Mouse (Mus musculus): Measurements from ENCODE around the gene H1foo. TPM values are rescaled to one million over a fixed set of nuclear protein-coding genes. Genes with fewer than 3 reads are reported as not detected.

The H1foo gene
- 0.15 TPM in 1 of 2 replicates, not detected in the other for polyA plus RNA-seq (2012; rRNA removed)

DNA sequence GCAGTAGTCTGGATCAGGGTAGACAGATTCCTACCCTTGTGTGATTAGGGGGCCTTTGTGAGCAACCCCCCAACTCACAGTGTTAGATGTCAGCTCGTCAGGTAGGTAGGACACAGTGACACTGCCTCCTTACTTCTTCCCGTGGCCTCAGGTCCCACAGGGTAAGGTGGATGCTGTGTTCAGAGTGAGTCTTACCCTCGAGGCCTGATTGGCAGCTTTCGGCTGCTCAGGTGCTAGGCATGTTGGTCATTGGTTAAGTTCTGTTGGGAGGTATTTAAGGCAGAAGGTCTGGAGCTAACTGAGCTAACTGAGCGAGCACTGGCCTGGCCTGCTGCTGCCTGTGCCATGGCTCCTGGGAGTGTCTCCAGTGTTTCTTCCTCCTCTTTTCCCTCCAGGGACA is at the start of gene H1foo:
Gene H1foo (plus strand): TSS at position 301 of the 400 bp plus-strand sequence.
- no peak for DNase-seq (ENCODE audit: low read depth)

GRCm38 (mm10) chr6:115896346-115896745 is 48.4 kb upstream of the H1foo start:
- no peak for DNase-seq (ENCODE audit: low read depth)

DNA sequence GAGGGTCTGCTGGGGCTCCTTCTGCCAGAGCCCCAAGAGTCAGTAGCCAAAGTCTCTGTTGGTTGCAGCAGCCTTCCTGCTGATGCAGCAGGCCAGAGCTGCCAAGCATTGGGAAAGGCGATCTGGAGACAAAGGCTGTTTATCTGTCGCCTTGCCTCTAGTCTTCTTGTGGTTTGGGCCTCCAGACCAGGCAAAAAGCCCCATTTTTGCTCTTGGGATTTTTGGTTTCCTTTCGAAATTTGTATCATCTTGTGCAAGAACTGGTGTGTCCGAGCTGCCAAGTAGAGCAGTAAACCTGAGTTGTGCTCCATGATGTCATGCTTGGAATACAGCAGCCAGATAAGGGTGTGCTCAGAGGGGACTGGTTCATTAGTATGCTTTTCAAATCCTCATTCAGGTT is 47.6 kb upstream of the H1foo start:
- DNase-seq (ENCODE audit: low read depth) = no peak

GRCm38 (mm10) chr6:115897926-115898520 is 46.7 kb upstream of the H1foo start:
- no peak for DNase-seq (ENCODE audit: low read depth)

GRCm38 (mm10) chr6:115901062-115901461 is 43.7 kb upstream of the H1foo start:
- no peak for DNase-seq (ENCODE audit: low read depth)

GRCm38 (mm10) chr6:115901489-115901931 is 43.2 kb upstream of the H1foo start:
- DNase-seq (ENCODE audit: low read depth) = no peak

DNA sequence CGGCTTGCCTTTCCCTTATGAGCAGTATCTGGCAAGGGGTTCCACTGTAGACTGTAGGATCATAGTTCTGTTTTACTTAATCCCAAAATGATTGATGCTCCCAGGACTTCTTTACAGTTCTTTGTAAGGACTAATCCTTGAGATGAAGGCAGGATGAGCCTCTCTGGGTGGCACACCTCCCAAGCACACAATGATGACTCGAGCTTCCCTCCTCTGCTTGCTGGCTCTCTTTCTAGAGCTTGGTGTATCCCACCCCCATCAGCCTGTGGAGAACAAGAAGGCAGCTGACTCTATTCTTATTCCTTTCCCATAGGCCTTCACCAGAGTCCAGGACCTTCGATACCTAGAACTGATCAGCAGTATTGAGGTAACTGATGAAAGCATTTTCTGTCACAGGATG is 42.2 kb upstream of the H1foo start:
- DNase-seq (ENCODE audit: low read depth) = no peak

- DNase-seq (ENCODE audit: low read depth) = no peak
Measured at GRCm38 (mm10) chr6:115905568-115905967, 39.2 kb upstream of the H1foo start.

DNA sequence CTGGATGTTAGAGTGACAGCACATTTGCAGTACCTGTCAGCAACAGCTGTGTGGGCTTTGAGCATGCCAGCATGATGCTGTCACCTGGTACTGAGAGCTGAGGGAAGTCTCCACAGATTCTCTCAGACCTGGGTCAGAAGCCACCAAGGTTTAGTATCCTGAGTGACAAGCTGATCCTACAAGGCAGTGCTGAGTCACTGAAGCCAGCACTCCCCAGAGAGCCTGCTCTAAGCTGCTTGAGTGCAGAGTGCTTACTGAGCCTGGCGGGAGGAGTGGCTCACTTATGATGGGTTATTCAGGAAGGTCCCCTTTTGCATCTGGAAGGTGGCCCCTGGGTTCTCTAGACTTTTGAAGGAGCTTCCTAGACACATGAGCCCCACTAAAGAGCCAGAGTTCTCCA is 38.3 kb upstream of the H1foo start:
- no peak for DNase-seq (ENCODE audit: low read depth)

DNA sequence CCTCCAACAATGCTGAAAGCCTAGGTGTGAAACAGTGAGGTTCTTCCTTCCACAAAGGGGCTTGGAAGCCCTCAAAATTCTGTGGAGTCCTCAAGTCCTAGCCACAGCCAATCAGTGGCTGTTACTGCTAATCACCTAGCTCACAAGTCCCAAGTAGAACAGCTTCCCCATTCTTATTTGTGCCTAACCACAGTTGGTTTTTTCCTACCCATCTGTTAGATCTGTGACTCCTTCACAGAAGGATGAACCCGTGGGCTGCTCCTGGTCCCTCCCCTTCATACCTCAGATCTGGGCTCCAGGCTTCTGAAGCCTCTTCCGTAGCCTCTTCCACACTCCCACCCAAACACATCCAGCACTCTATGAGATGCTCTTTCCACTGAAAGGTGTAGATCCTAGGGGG is 37.9 kb upstream of the H1foo start:
- no peak for DNase-seq (ENCODE audit: low read depth)

GRCm38 (mm10) chr6:115908421-115908982 is 36.2 kb upstream of the H1foo start:
- DNase-seq (ENCODE audit: low read depth) = no peak

GRCm38 (mm10) chr6:115909052-115909451 is 35.7 kb upstream of the H1foo start:
- DNase-seq (ENCODE audit: low read depth) = no peak

DNA sequence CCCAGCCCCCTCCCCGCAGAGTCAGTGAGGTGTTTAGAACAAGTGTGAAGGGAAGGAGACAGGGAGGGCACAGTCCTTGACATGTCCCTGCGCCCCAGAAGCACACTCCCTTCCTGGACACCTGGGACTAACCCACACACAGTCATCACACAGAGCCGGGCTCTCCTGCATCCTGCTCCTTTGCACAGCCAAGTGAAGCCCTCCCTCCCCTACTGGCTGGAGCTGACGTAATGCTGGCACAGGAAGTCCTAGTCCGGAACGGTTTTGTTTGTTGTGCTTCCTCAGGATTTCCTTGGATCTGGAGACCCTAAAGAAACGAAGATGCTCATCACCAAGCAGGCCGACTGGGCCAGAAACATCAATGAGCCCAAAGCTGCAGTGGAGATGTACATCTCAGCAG is 34.8 kb upstream of the H1foo start:
- DNase-seq (ENCODE audit: low read depth) = no peak

DNA sequence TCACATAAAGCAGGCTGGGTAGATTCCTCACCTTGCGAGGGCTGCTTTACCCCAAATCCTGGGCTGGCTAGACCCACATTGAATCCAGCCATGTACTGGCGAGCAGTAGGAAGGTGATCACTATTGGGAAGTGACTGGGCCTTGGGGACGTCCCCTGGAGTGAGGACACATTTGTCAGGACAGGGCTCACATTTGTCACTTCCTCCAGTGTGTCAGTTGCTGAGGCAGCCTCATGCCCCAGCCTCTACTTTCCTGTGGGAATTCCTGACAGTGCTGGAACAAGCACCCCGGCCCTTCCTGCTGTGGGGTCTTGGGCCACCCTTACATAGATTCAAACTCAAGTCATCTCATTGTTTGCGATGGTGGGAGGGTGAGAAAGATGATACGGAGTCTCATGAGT is 33.0 kb upstream of the H1foo start:
- DNase-seq (ENCODE audit: low read depth) = no peak

DNA sequence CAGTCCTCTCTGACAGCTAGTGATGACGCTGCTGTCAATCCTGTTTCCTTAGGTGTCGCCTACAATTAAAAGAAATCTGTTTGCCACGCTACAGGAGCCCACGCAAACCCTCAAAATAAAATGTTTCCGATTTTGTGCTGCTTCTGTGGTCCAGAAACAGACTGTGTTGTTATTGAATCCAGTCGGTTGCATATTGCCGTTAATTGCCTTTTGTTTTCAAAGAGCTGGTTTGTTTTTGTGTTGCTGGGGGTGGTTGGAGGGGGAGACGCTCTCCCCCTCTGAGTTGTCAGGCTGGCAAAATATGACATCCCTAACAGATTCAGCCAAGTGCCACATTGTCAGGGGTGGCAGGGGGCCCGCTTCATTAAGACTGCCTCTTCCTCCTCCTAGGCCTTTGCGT is 31.3 kb upstream of the H1foo start:
- no peak for DNase-seq (ENCODE audit: low read depth)

GRCm38 (mm10) chr6:115914511-115915202 is 30.1 kb upstream of the H1foo start:
- DNase-seq (ENCODE audit: low read depth) = no peak

DNA sequence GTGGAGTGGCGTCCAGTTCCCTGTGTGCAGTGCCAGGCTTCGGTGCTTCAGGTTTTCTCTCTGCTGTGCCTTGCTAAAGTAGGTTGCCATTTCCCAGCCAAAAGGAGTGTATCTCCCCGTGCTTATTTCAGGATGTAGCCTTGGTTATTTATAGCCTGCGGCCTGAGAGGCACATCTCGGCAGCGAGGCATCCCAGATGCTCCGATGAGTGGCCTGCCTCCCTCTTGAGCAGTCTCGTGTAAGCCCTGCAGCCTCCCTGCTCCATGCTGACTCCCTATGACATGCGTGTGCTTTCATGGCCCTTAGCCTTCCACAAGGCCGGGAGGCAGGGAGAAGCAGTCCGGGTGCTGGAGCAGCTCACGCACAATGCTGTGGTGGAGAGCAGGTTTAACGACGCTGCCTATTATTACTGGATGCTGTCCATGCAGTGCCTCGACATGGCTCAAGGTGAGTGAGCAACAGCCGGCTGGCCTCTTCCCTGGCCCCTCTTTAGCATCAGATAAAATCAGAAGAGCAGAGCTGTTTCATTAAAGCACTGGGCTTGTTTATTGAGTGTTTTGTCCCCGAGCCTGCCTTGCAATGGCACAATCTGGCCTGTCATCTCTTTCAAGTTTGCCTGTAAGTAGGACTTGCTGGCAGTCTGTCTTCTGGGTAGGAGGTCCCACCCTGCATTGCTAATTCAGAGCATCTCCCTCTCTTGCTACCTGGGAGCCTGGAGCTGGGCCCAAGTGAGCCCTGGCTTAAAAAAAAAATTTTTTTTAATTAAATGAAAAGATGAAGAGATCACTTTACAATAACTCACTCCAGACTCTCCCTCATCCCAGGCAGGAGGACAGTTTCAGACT is 28.9 kb upstream of the H1foo start:
- no peak for DNase-seq (ENCODE audit: low read depth)

DNA sequence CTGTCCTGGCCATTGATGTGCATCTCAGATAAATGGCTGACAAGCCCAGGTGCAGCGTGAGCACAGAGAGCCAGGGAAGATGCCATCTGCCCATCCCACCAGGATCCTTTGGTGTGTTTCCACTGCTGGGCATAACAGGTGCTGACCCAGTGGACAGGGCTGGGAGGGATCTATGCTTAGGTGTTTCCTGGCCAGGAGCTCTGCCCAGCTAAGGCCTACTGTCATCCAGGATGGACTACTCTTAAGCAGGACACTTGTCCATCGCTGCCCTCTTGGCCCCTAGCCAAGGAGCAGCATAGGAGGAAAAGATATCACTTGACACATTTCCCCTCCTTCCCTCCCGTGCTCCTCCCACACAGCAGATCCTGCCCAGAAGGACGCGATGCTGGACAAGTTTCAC is 28.1 kb upstream of the H1foo start:
- DNase-seq (ENCODE audit: low read depth) = no peak

- no peak for DNase-seq (ENCODE audit: low read depth)
Measured at GRCm38 (mm10) chr6:115918615-115919014, 26.1 kb upstream of the H1foo start.

GRCm38 (mm10) chr6:115919876-115920275 is 24.9 kb upstream of the H1foo start:
- DNase-seq (ENCODE audit: low read depth) = no peak

- no peak for DNase-seq (ENCODE audit: low read depth)
Measured at GRCm38 (mm10) chr6:115924829-115925228, 19.9 kb upstream of the H1foo start.

- no peak for DNase-seq (ENCODE audit: low read depth)
Measured at GRCm38 (mm10) chr6:115926416-115926815, 18.3 kb upstream of the H1foo start.

Measured in gonadal fat pad, adult 2 months (tissue).